Mouse (Mus musculus) cerebellum, adult 2 months (tissue): ENCODE results near the gene Clns1a.

ENCODE experiments used
- CTCF ChIP-seq: fragments of 200-500 bp; IDR thresholded peaks from 2 replicates; pipeline ENCODE4 v1.5.1; 2011; ENCODE audit warnings: low read depth, mild to moderate bottlenecking, control low read depth, low read length, moderate library complexity, borderline replicate concordance; ENCODE audit not compliant: insufficient read depth
- POLR2A ChIP-seq: fragments of 200-500 bp; IDR thresholded peaks from 2 replicates; pipeline ENCODE4 v1.6.1; 2011; ENCODE audit warnings: low read length, control low read depth, borderline replicate concordance; ENCODE audit not compliant: insufficient read depth

- no peak for TF ChIP-seq POLR2A
- TF ChIP-seq CTCF, result no peak
These were observed 3.7 kb downstream of the Clns1a start for GRCm38 (mm10) chr7:97700173-97700572.
